Mouse (Mus musculus) adrenal gland, adult 10 weeks (tissue): ENCODE measurements around the gene Schip1. TPM values are rescaled to one million over a fixed set of nuclear protein-coding genes. Genes with fewer than 3 reads are reported as not detected.

Source experiments
- polyA plus RNA-seq: library from polyadenylated mRNA; stranded (reverse); fragments of 350-450 nt; fragmentation: Illumina TruSeq; extraction: RNeasy Lipid Tissue Mini Kit (QIAGEN cat#74804); gene quantifications from one replicate; pipeline ENCODE4 v1.2.3, GENCODE M21; 2014; ENCODE audit warnings: low read depth, low replicate concordance

Schip1 gene
- 8.1 TPM for polyA plus RNA-seq

GRCm38 (mm10) chr3:68064731-68065130 lies at the start of gene Schip1:
TSS of gene Schip1 (plus strand) at chr3:68064802.

Other genes starting within 250 kb of the Schip1 start
- not detected for gene Iqcj, start 172.6 kb upstream of the Schip1 start, polyA plus RNA-seq
- not detected for gene Iqschfp, start 172.6 kb upstream of the Schip1 start, polyA plus RNA-seq